Mouse (Mus musculus): Measurements from ENCODE around the gene Angpt4.

Angpt4 gene

GRCm38 (mm10) chr2:151910919-151911500 is at the start of gene Angpt4:
TSS of gene Angpt4 (plus strand) at chr2:151911210.
- ATAC-seq (ENCODE audit: low TSS enrichment) = no peak

GRCm38 (mm10) chr2:151862257-151862810 is 48.7 kb upstream of the Angpt4 start:
- peak; percentile 51; the same call in 1 of the 2 replicates for ATAC-seq (ENCODE audit: low TSS enrichment)

- ATAC-seq (ENCODE audit: low TSS enrichment) = no peak
These were observed 46.1 kb upstream of the Angpt4 start for GRCm38 (mm10) chr2:151864941-151865340.

- peak; percentile 95 for ATAC-seq (ENCODE audit: low TSS enrichment)
These were observed 44.5 kb upstream of the Angpt4 start for GRCm38 (mm10) chr2:151866487-151866886.

GRCm38 (mm10) chr2:151868196-151868595 is 42.8 kb upstream of the Angpt4 start:
- no peak for ATAC-seq (ENCODE audit: low TSS enrichment)

- ATAC-seq (ENCODE audit: low TSS enrichment) = no peak
These were observed 36.5 kb upstream of the Angpt4 start for GRCm38 (mm10) chr2:151874551-151874950.

- ATAC-seq (ENCODE audit: low TSS enrichment) = peak; percentile 86
These were observed 35.0 kb upstream of the Angpt4 start for GRCm38 (mm10) chr2:151876012-151876485.

GRCm38 (mm10) chr2:151878645-151879044 is 32.4 kb upstream of the Angpt4 start:
- no peak for ATAC-seq (ENCODE audit: low TSS enrichment)

- ATAC-seq (ENCODE audit: low TSS enrichment) = no peak
These were observed 31.2 kb upstream of the Angpt4 start for GRCm38 (mm10) chr2:151879760-151880159.

GRCm38 (mm10) chr2:151891031-151891430 is 20.0 kb upstream of the Angpt4 start:
- no peak for ATAC-seq (ENCODE audit: low TSS enrichment)

- no peak for ATAC-seq (ENCODE audit: low TSS enrichment)
These were observed 17.8 kb upstream of the Angpt4 start for GRCm38 (mm10) chr2:151893122-151893774.

GRCm38 (mm10) chr2:151894209-151894980 is 16.6 kb upstream of the Angpt4 start:
- ATAC-seq (ENCODE audit: low TSS enrichment) = peak; percentile 57; the same call in 1 of the 2 replicates

- no peak for ATAC-seq (ENCODE audit: low TSS enrichment)
These were observed 15.1 kb upstream of the Angpt4 start for GRCm38 (mm10) chr2:151895911-151896310.

- ATAC-seq (ENCODE audit: low TSS enrichment) = no peak
These were observed 12.9 kb upstream of the Angpt4 start for GRCm38 (mm10) chr2:151898106-151898505.

GRCm38 (mm10) chr2:151900845-151901244 is 10.2 kb upstream of the Angpt4 start:
- ATAC-seq (ENCODE audit: low TSS enrichment) = no peak

- ATAC-seq (ENCODE audit: low TSS enrichment) = no peak
These were observed 7.7 kb upstream of the Angpt4 start for GRCm38 (mm10) chr2:151903267-151903666.

GRCm38 (mm10) chr2:151903933-151904332 is 7.1 kb upstream of the Angpt4 start:
- no peak for ATAC-seq (ENCODE audit: low TSS enrichment)

- no peak for ATAC-seq (ENCODE audit: low TSS enrichment)
These were observed 6.4 kb upstream of the Angpt4 start for GRCm38 (mm10) chr2:151904636-151905035.

GRCm38 (mm10) chr2:151907020-151907419 is 4.0 kb upstream of the Angpt4 start:
- no peak for ATAC-seq (ENCODE audit: low TSS enrichment)

- ATAC-seq (ENCODE audit: low TSS enrichment) = no peak
These were observed 1.6 kb upstream of the Angpt4 start for GRCm38 (mm10) chr2:151909386-151909785.

GRCm38 (mm10) chr2:151910498-151910897 is 512 bp upstream of the Angpt4 start:
- ATAC-seq (ENCODE audit: low TSS enrichment) = no peak

- ATAC-seq (ENCODE audit: low TSS enrichment) = no peak
These were observed 741 bp downstream of the Angpt4 start for GRCm38 (mm10) chr2:151911751-151912150.

All from frontal cortex, adult (tissue).